Mouse (Mus musculus) embryonic fibroblast, embryonic 13.5 days (primary cell): ENCODE measurements around the gene Tab1. TPM values are rescaled to one million over a fixed set of nuclear protein-coding genes. Genes with fewer than 3 reads are reported as not detected.

Experiments used
- H3K27ac ChIP-seq: 2 replicates; pipeline ENCODE4 v1.5.1; 2012; ENCODE audit warnings: low read length, control low read depth, inconsistent platforms; ENCODE audit not compliant: insufficient read depth
- H3K4me1 ChIP-seq: 2 replicates; pipeline ENCODE4 v1.6.1; 2011; ENCODE audit warnings: low read length; ENCODE audit not compliant: control insufficient read depth, insufficient read depth
- H3K4me3 ChIP-seq: 2 replicates; pipeline ENCODE4 v1.5.1; 2011; ENCODE audit warnings: mild to moderate bottlenecking, control low read depth, low read length; ENCODE audit not compliant: insufficient read depth
- CTCF ChIP-seq: IDR thresholded peaks from 2 replicates; pipeline ENCODE4 v1.5.1; 2011; ENCODE audit warnings: mild to moderate bottlenecking, control low read depth, low read length, moderate library complexity, borderline replicate concordance; ENCODE audit not compliant: insufficient read depth
- POLR2A ChIP-seq: IDR thresholded peaks from 2 replicates; pipeline ENCODE4 v1.6.1; 2011; ENCODE audit warnings: low read depth, mild to moderate bottlenecking, control low read depth, low read length, moderate library complexity
- polyA plus RNA-seq: library from polyadenylated mRNA; stranded (reverse); fragments of >200 nt; gene quantifications from 2 replicates; pipeline ENCODE4 v1.2.4, GENCODE M21; 2011; ENCODE audit warnings: low read depth; ENCODE audit not compliant: missing spikeins, insufficient read length

The Tab1 gene
- polyA plus RNA-seq, 1 experiment = 12.2 TPM

DNA sequence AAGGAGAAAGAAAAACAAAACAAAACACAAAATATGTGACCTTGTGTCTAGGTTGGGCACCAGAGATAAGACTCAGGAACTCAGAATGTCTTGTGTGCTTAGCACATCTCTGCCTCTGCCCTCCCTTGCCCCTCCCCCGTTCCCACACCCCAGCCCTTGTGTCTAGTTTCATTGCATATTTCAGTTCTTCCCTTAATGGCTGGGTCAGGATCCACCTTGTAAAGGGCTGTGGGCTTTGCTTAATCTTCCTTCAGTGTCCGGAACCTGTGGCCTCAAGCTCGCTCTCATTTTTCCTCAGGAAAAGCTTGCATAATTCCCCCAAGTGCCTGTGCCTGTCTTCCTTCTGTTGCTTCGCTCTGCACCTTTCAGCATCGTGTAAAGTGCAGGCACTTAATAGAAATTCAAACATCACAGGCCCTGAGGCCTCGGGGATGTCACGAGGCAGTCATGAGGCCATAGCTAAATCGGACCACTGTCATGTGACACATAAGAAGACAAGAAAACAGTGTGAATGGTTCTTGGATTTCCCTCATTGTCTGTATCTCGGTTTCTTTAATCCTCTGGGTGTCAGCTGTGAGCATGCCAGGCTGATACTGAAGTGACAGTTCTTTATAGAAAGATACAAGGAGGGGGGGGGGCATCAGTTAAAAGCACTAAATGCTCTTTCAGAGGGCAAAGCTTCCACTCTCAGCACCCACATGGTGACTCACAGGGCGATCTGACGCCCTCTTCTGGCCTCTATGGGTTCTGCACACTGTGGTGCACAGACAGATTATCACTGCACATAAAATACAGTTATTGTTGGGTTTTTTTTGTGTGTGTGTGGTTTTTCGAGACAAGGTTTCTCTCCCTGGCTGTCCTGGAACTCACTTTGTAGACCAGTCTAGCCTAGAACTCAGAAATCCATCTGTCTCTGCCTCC, 27.2 kb upstream of the Tab1 start:
- TF ChIP-seq POLR2A (no peak), CTCF (no peak)
- no peak overlapping the region for H3K4me3 ChIP-seq
- H3K4me1 ChIP-seq = no peaks in the 10 kb centered on the region
- H3K27ac ChIP-seq = no peak overlapping the region

DNA sequence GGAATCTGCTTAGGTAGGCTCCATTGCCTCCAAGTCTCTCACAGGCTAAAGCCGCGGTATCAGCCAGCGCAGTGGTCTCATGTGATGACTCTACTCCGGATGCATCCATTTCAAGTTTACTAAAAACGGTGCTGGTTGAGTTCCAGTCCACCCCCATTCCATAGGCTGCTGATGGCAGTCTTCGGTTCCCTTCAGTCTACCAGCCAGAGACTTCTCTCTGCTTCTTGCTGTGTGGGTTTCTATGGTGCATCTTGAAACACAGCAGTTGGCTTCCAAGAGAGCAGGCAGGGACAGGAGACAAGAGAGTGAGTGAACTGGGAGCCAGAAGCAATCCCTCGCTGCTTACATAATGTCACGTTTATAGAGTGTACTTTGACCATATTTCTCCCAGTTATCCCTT, 25.8 kb upstream of the Tab1 start:
- no peak overlapping the region for H3K27ac ChIP-seq
- H3K4me3 ChIP-seq = no peak overlapping the region
- no peak for TF ChIP-seq POLR2A
- TF ChIP-seq CTCF = no peak
- H3K4me1 ChIP-seq = no peaks in the 10 kb centered on the region

- H3K4me3 ChIP-seq = no peak overlapping the region
- H3K4me1 ChIP-seq = no peaks in the 10 kb centered on the region
- no peak overlapping the region for H3K27ac ChIP-seq
- TF ChIP-seq POLR2A = no peak
- TF ChIP-seq CTCF = no peak
Measured at GRCm38 (mm10) chr15:80107575-80107974, 25.4 kb upstream of the Tab1 start.

DNA sequence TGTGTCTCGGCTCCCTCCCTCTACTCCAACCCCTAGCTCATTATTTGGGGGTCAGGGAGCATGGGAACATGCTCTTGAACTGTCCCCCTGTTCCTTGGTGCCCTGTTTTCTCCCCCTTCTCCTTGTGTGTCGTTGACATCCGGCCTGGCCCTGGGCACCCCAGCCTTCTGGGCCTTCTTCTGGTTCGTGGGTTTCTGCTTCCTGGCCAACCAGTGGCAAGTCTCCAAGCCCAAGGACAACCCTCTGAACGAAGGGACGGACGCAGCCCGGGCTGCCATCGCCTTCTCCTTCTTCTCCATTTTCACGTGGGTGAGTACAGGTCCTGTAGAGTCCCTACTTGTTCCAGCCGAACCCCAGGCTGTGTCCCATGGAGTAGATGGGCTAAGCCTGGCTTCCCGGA, 21.5 kb upstream of the Tab1 start:
- Histone ChIP-seq H3K4me1 (no peaks in the 10 kb centered on the region; the same call in 1 of the 2 replicates), H3K27ac (no peak overlapping the region), H3K4me3 (no peak overlapping the region)
- TF ChIP-seq POLR2A (no peak), CTCF (no peak)

- no peak overlapping the region for H3K4me3 ChIP-seq
- no peaks in the 10 kb centered on the region; the same call in 1 of the 2 replicates for H3K4me1 ChIP-seq
- H3K27ac ChIP-seq = no peak overlapping the region
- TF ChIP-seq POLR2A = no peak
- no peak for TF ChIP-seq CTCF
Measured at GRCm38 (mm10) chr15:80112499-80112898, 20.4 kb upstream of the Tab1 start.

DNA sequence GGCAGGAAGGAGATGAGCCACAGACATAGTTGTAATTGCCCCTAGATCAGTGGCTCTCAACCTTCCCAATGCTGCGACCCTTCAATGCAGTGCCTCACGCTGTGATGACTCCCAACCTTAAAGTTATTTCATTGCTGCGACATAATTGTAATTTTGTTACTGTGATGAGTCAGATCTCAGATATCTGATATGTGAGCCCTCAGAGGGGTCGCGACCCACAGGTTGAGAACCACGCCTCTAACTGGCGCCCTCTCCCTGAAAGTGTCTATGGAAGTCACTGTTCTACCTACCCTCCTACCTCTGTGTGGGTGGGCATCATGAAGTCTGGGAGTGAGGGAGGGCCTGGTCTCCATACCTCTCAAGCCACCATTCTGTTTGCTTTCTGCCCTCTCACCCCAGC, 18.5 kb upstream of the Tab1 start:
- H3K4me1 ChIP-seq = no peaks in the 10 kb centered on the region; the same call in 1 of the 2 replicates
- H3K27ac ChIP-seq = no peak overlapping the region
- TF ChIP-seq CTCF = no peak
- no peak for TF ChIP-seq POLR2A
- H3K4me3 ChIP-seq = no peak overlapping the region

DNA sequence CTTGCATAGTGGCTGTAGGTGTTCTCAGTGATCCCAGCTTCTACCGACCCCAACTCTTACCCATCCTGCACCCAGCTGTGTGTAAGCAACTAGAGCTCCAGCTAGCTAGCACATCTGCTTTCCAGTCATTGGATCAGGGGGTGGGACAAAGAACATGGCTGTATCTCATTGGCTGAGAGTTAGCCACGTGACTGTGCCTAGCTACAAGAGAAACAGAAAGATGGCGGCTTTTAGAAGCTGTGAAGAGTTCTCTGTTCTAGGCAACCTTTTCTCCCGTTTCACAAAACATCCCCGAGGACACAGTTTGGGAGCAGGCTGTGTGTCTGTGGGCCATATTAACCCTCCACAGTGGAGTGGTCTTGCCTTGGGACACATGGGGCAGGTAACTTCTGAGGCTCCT, 17.7 kb upstream of the Tab1 start:
- no peaks in the 10 kb centered on the region; the same call in 1 of the 2 replicates for H3K4me1 ChIP-seq
- TF ChIP-seq POLR2A (no peak), CTCF (no peak)
- no peak overlapping the region for H3K4me3 ChIP-seq
- no peak overlapping the region for H3K27ac ChIP-seq

- no peak for TF ChIP-seq POLR2A
- no peak for TF ChIP-seq CTCF
- H3K27ac ChIP-seq = no peak overlapping the region
- H3K4me3 ChIP-seq = no peak overlapping the region
- no peaks in the 10 kb centered on the region; the same call in 1 of the 2 replicates for H3K4me1 ChIP-seq
Measured at GRCm38 (mm10) chr15:80115866-80116794, 16.8 kb upstream of the Tab1 start.

DNA sequence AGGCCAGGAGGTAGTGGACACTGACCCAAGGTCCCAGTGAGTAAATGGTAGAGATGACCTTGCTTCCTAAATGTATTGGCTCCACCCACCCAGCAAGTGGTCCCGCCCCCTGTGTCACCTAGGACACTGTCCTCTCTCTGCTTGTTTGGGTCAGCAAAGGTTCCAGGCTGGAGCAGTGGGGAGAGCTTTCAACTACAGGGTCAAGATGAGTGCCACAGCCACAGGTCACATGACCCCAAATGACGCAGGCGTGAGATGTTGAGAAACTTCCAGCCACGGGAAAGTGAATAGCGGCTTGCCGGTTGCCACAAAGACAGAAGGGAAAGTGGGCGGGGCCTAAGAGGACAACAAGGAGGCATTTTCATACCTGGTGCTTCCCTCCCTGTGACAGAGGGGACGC, 15.8 kb upstream of the Tab1 start:
- TF ChIP-seq CTCF = no peak
- TF ChIP-seq POLR2A = no peak
- H3K4me1 ChIP-seq = no peaks in the 10 kb centered on the region; the same call in 1 of the 2 replicates
- H3K4me3 ChIP-seq = no peak overlapping the region
- no peak overlapping the region for H3K27ac ChIP-seq
